Mouse (Mus musculus): ENCODE results near the gene Arhgef39.

DNA sequence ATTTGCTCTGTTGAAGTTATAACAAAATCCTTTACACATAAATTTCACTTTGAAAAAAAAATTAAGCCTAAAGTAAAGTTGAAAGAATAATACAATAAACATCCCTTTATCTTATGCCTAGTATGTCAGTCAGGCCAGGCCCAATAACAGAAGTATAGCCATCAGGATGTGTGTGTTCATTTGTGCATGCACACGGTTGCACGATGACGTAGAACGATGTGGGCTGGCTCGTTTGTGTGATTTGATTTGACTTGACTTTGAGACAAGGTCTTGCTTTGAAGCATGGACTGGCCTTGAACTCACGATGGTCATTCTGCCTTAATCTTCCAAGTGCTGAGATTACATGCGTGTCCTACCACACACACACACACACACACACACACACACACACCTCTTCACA, 32.6 kb downstream of the Arhgef39 start:
- TF ChIP-seq EP300 (IDR thresholded peaks at IDR 0.05; ENCODE audit: low read depth) = no peak
- TF ChIP-seq CTCF (IDR thresholded peaks at IDR 0.05; ENCODE audit: low read depth) = no peak

Data from liver, embryonic 14.5 days (tissue).